Mouse (Mus musculus) liver, postnatal 0 days (tissue): ENCODE results near the gene Itpr2. TPM values are rescaled to one million over a fixed set of nuclear protein-coding genes. Genes with fewer than 3 reads are reported as not detected.

ENCODE experiments used
- ATAC-seq: fragments of 200-750 bp; cut with Nextera tagmentation; 2 replicates; pipeline ENCODE4 v1.8.0; 2017; ENCODE audit warnings: mild to moderate bottlenecking, moderate library complexity
- DNase-seq: peaks from one replicate; pipeline ENCODE4 v3.0.0-alpha.2; 2016
- H3K27ac ChIP-seq: fragments of 300-500 bp; sonication (generic); 2 replicates; pipeline ENCODE4 v1.5.1; 2014; ENCODE audit warnings: antibody characterized with exemption, moderate library complexity, mild to moderate bottlenecking, low read depth
- H3K27me3 ChIP-seq: fragments of 300-500 bp; sonication (generic); 2 replicates; pipeline ENCODE4 v1.6.1; 2014; ENCODE audit warnings: low read length, control low read depth, mixed read lengths; ENCODE audit not compliant: insufficient read depth
- H3K36me3 ChIP-seq: fragments of 300-500 bp; sonication (generic); replicated peaks from 2 replicates; pipeline ENCODE4 v1.6.1; 2014; ENCODE audit warnings: mild to moderate bottlenecking, control low read depth, low read length, moderate library complexity, mixed read lengths; ENCODE audit not compliant: insufficient read depth
- H3K4me1 ChIP-seq: fragments of 300-500 bp; sonication (generic); 2 replicates; pipeline ENCODE4 v1.6.1; 2014; ENCODE audit warnings: antibody characterized with exemption, mild to moderate bottlenecking, control low read depth; ENCODE audit not compliant: insufficient read depth
- H3K4me2 ChIP-seq: fragments of 300-500 bp; sonication (generic); 2 replicates; pipeline ENCODE4 v1.6.1; 2014; ENCODE audit warnings: low read depth, mild to moderate bottlenecking, low read length, moderate library complexity, mixed read lengths
- H3K4me3 ChIP-seq: fragments of 300-500 bp; sonication (generic); 2 replicates; pipeline ENCODE4 v1.5.1; 2014; ENCODE audit warnings: low read depth, low read length
- H3K9ac ChIP-seq: fragments of 300-500 bp; sonication (generic); replicated peaks from 2 replicates; pipeline ENCODE4 v1.6.1; 2014; ENCODE audit warnings: mild to moderate bottlenecking, moderate library complexity
- H3K9me3 ChIP-seq: fragments of 300-500 bp; sonication (generic); 2 replicates; pipeline ENCODE4 v1.6.1; 2016; ENCODE audit warnings: mild to moderate bottlenecking, control low read depth, low read length, mixed read lengths
- CTCF ChIP-seq: sonication (generic); IDR thresholded peaks from 2 replicates; pipeline ENCODE4 v1.5.1; 2016; ENCODE audit warnings: antibody characterized with exemption, low read depth
- EP300 ChIP-seq: IDR thresholded peaks from 2 replicates; pipeline ENCODE4 v1.6.1; 2016; ENCODE audit warnings: antibody characterized with exemption, low read depth, mild to moderate bottlenecking
- WGBS: fragments of 180-500 bp; shearing (Covaris S2); extraction: QIAGEN DNeasy Blood & Tissue Kit; methylation state at CpG from one replicate; pipeline ENCODE4 v1.1.7; 2014; ENCODE audit not compliant: insufficient replicate concordance; 5-methylcytosine and 5-hydroxymethylcytosine counted together
- polyA plus RNA-seq: library from polyadenylated mRNA; unstranded; fragments of >200 nt; fragmentation: Nextera tagmentation; extraction: Ambion mirVana; gene quantifications from 2 replicates; pipeline ENCODE4 v1.2.1, GENCODE M21; 2015

The Itpr2 gene
- polyA plus RNA-seq, 1 experiment from 2014 or later = 13.8 TPM

GRCm38 (mm10) chr6:146219534-146219933 lies 282.5 kb downstream of the Itpr2 start:
- H3K36me3 ChIP-seq = peaks cover 24% of the 10 kb centered on the region
- peak; percentile 95 for TF ChIP-seq EP300
- peak; percentile 62 for TF ChIP-seq CTCF
- peak overlapping the region; percentile 39 for H3K9ac ChIP-seq
- H3K9me3 ChIP-seq = no peaks in the 10 kb centered on the region
- ATAC-seq = peak; percentile 90
- peak overlapping the region; percentile 52 for H3K4me3 ChIP-seq
- peak; percentile 59 for DNase-seq
- H3K27me3 ChIP-seq = no peaks in the 10 kb centered on the region
- peak overlapping the region; percentile 86 for H3K27ac ChIP-seq
- H3K4me2 ChIP-seq = peak overlapping the region; percentile 42
- WGBS = 59% methylated on average over 12 of the region's 12 CpGs
- H3K4me1 ChIP-seq = peaks cover 20% of the 10 kb centered on the region

GRCm38 (mm10) chr6:146215302-146215701 lies 286.7 kb downstream of the Itpr2 start:
- no peaks in the 10 kb centered on the region for H3K27me3 ChIP-seq
- H3K36me3 ChIP-seq = 0 out of 2 replicates have a peak, but pooled peaks cover 11% of the 10 kb centered on the region
- 58% methylated on average over 2 of the region's 2 CpGs for WGBS
- H3K4me2 ChIP-seq = no peak overlapping the region
- H3K9ac ChIP-seq = no peak overlapping the region
- no peak for ATAC-seq
- H3K4me1 ChIP-seq = peaks cover 11% of the 10 kb centered on the region
- H3K4me3 ChIP-seq = no peak overlapping the region
- no peak for DNase-seq
- H3K9me3 ChIP-seq = no peaks in the 10 kb centered on the region
- TF ChIP-seq EP300 (no peak), CTCF (no peak)
- H3K27ac ChIP-seq = no peak overlapping the region

GRCm38 (mm10) chr6:146212339-146212738 lies 289.7 kb downstream of the Itpr2 start:
- WGBS = 88% methylated on average over 3 of the region's 3 CpGs
- no peak overlapping the region for H3K4me3 ChIP-seq
- H3K9ac ChIP-seq = no peak overlapping the region
- H3K27me3 ChIP-seq = no peaks in the 10 kb centered on the region
- H3K4me1 ChIP-seq = peaks cover 21% of the 10 kb centered on the region
- no peak overlapping the region for H3K4me2 ChIP-seq
- H3K9me3 ChIP-seq = no peaks in the 10 kb centered on the region
- TF ChIP-seq EP300 (no peak), CTCF (no peak)
- 0 out of 2 replicates have a peak, but pooled peaks cover 6% of the 10 kb centered on the region for H3K36me3 ChIP-seq
- no peak overlapping the region for H3K27ac ChIP-seq
- ATAC-seq (no peak), DNase-seq (no peak)

- H3K27me3 ChIP-seq = no peaks in the 10 kb centered on the region
- 65% methylated on average over 6 of the region's 6 CpGs for WGBS
- TF ChIP-seq CTCF = no peak
- no peak for TF ChIP-seq EP300
- no peak overlapping the region for H3K4me3 ChIP-seq
- DNase-seq (no peak), ATAC-seq (peak; percentile 87)
- H3K9ac ChIP-seq = no peak overlapping the region
- no peak overlapping the region for H3K4me2 ChIP-seq
- H3K36me3 ChIP-seq = 0 out of 2 replicates have a peak, but pooled peaks cover 8% of the 10 kb centered on the region
- peaks cover 21% of the 10 kb centered on the region for H3K4me1 ChIP-seq
- no peak overlapping the region for H3K27ac ChIP-seq
- H3K9me3 ChIP-seq = no peaks in the 10 kb centered on the region
Measured at GRCm38 (mm10) chr6:146211233-146211632, 290.8 kb downstream of the Itpr2 start.

- WGBS = 38% methylated on average over 6 of the region's 6 CpGs
- no peak for ATAC-seq
- Histone ChIP-seq H3K9ac (no peak overlapping the region), H3K9me3 (no peaks in the 10 kb centered on the region), H3K4me3 (no peak overlapping the region), H3K4me2 (no peak overlapping the region), H3K27ac (no peak overlapping the region), H3K27me3 (no peaks in the 10 kb centered on the region), H3K4me1 (peaks cover 10% of the 10 kb centered on the region; the same call in 1 of the 2 replicates), H3K36me3 (0 out of 2 replicates have a peak, but pooled peaks cover 4% of the 10 kb centered on the region)
- no peak for DNase-seq
- no peak for TF ChIP-seq EP300
- TF ChIP-seq CTCF = no peak
Measured at GRCm38 (mm10) chr6:146208983-146209382, 293.0 kb downstream of the Itpr2 start.

- Histone ChIP-seq H3K4me1 (peaks cover 10% of the 10 kb centered on the region; the same call in 1 of the 2 replicates), H3K4me3 (no peak overlapping the region), H3K27ac (no peak overlapping the region), H3K9me3 (no peaks in the 10 kb centered on the region), H3K36me3 (0 out of 2 replicates have a peak, but pooled peaks cover 4% of the 10 kb centered on the region), H3K9ac (no peak overlapping the region), H3K4me2 (no peak overlapping the region), H3K27me3 (no peaks in the 10 kb centered on the region)
- DNase-seq (no peak), ATAC-seq (no peak)
- WGBS = 50% methylated on average over 10 of the region's 10 CpGs
- TF ChIP-seq CTCF (no peak), EP300 (no peak)
Measured at GRCm38 (mm10) chr6:146207204-146207959, 294.6 kb downstream of the Itpr2 start.
